Mouse (Mus musculus): ENCODE results near the gene Agk.
A peak's percentile ranks its signal among the peaks of the same experiment; 100 is the strongest.

Agk gene

GRCm38 (mm10) chr6:40324897-40325841, at the start of gene Agk:
Agk (plus strand) TSS chr6:40325172.
- peak; percentile 82 for DNase-seq (ENCODE audit: extremely low read depth, insufficient read length, low spot score)

GRCm38 (mm10) chr6:40300707-40301106, 24.3 kb upstream of the Agk start:
- DNase-seq (ENCODE audit: extremely low read depth, insufficient read length, low spot score) = no peak

- DNase-seq (ENCODE audit: extremely low read depth, insufficient read length, low spot score) = no peak
Measured at GRCm38 (mm10) chr6:40303379-40303778, 21.6 kb upstream of the Agk start.

GRCm38 (mm10) chr6:40304972-40305371, 20.0 kb upstream of the Agk start:
- no peak for DNase-seq (ENCODE audit: extremely low read depth, insufficient read length, low spot score)

- DNase-seq (ENCODE audit: extremely low read depth, insufficient read length, low spot score) = no peak
Measured at GRCm38 (mm10) chr6:40326341-40326740, 1.4 kb downstream of the Agk start.

- no peak for DNase-seq (ENCODE audit: extremely low read depth, insufficient read length, low spot score)
Measured at GRCm38 (mm10) chr6:40333497-40333896, 8.5 kb downstream of the Agk start.

GRCm38 (mm10) chr6:40336735-40337731, 12.1 kb downstream of the Agk start:
- no peak for DNase-seq (ENCODE audit: extremely low read depth, insufficient read length, low spot score)

GRCm38 (mm10) chr6:40346959-40347771, 22.2 kb downstream of the Agk start:
- DNase-seq (ENCODE audit: extremely low read depth, insufficient read length, low spot score) = no peak

- no peak for DNase-seq (ENCODE audit: extremely low read depth, insufficient read length, low spot score)
Measured at GRCm38 (mm10) chr6:40347772-40348111, 22.8 kb downstream of the Agk start.

GRCm38 (mm10) chr6:40350041-40350440, 25.1 kb downstream of the Agk start:
- DNase-seq (ENCODE audit: extremely low read depth, insufficient read length, low spot score) = no peak

- DNase-seq (ENCODE audit: extremely low read depth, insufficient read length, low spot score) = no peak
Measured at GRCm38 (mm10) chr6:40350856-40351255, 25.9 kb downstream of the Agk start.

- no peak for DNase-seq (ENCODE audit: extremely low read depth, insufficient read length, low spot score)
Measured at GRCm38 (mm10) chr6:40353360-40353759, 28.4 kb downstream of the Agk start.

- no peak for DNase-seq (ENCODE audit: extremely low read depth, insufficient read length, low spot score)
Measured at GRCm38 (mm10) chr6:40371031-40371430, 46.1 kb downstream of the Agk start.

GRCm38 (mm10) chr6:40380181-40380580, 55.2 kb downstream of the Agk start:
- DNase-seq (ENCODE audit: extremely low read depth, insufficient read length, low spot score) = no peak

GRCm38 (mm10) chr6:40381908-40382307, 56.9 kb downstream of the Agk start:
- DNase-seq (ENCODE audit: extremely low read depth, insufficient read length, low spot score) = no peak

- DNase-seq (ENCODE audit: extremely low read depth, insufficient read length, low spot score) = no peak
Measured at GRCm38 (mm10) chr6:40385682-40386081, 60.7 kb downstream of the Agk start.

- no peak for DNase-seq (ENCODE audit: extremely low read depth, insufficient read length, low spot score)
Measured at GRCm38 (mm10) chr6:40388660-40389059, 63.7 kb downstream of the Agk start.

GRCm38 (mm10) chr6:40390975-40391374, 66.0 kb downstream of the Agk start:
- DNase-seq (ENCODE audit: extremely low read depth, insufficient read length, low spot score) = no peak

GRCm38 (mm10) chr6:40393213-40393612, 68.2 kb downstream of the Agk start:
- DNase-seq (ENCODE audit: extremely low read depth, insufficient read length, low spot score) = no peak

- DNase-seq (ENCODE audit: extremely low read depth, insufficient read length, low spot score) = no peak
Measured at GRCm38 (mm10) chr6:40402031-40402430, 77.1 kb downstream of the Agk start.
